Mouse (Mus musculus) cerebellum, postnatal 10 days (tissue): ENCODE results near the gene Wdpcp.
"Not testable (repeated sequence)": the region's sequence is repeated elsewhere in the genome, so short reads cannot be mapped to it uniquely, and the experiment has no call there.

Experiments used
- DNase-seq, 2 experiments: peaks; one replicate each; pipeline ENCODE4 v3.0.0; 2021; ENCODE audit warnings: mixed read lengths in 2 of 2

Gene Wdpcp

DNA sequence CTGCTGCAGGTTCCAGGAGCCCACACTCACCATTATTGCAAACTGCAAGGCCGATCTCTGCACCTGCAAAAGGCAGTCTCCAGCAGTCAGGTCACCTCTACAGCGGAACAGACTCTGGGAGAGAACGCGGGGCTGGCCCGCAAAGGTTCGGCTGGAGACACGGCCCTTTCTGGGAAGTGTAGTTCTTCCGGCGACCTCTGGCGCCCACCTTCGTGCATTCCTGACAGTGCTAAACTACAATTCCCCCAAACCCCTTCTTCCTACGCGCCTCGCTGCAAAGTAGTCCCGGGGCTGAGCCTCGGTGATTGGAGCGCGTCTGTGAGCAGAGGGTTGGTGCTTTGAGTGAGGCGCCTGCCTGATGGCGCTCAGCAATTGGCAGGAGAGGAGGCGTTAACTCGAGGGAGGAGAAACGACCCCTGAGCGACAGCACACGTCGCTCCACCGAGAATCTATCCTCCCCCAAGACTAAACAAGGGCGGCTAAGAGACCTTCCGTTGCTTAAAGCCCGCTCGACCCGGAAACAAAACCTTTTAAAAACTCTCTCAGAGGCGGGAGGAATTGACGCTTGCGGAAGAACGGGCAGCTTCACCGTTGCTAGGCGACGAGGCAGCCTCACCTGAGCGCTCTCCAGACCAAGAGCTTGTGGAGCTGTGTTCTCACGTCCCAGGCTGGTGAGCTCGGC, at the start of gene Wdpcp, which contains the start of gene Mdh1:
Gene Wdpcp (plus strand): TSS at position 536 of the 682 bp plus-strand sequence.
Gene Mdh1 (minus strand): TSS at position 668 of the 682 bp plus-strand sequence.
- DNase-seq = peak; percentile 93 to 96

DNA sequence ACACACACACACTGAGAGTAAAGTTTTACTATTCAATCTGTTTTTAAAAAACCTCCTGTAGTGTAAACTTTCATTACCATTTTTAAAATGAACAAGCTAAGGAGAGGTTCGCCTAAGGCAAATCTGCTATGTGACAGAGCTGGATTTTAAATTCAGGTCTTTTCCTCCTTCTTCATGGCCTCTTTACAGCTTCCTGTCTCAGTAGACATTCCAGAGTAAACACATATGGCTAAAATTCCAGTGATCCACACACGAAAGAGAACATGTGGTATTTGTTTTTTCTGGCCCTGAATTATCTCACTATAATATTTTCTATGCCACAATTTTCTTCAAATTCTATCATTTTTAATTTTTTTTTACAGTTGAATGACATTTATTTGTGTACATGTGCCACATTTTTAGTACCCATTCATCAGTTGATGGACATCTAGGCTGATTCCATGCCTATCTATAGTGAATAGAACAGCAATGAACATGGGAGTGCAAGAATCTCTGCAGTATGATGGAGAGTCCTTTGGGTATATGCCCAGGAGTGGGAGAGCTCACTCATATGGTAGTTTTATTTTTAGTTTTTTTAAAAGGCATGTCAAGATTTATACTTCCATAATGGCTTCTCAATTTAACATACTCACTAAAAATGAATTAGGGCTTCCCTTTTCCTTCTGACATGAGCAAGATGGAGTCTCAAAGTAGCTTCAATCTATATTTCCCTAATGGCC, 43.2 kb upstream of the Wdpcp start:
- no peak for DNase-seq

DNA sequence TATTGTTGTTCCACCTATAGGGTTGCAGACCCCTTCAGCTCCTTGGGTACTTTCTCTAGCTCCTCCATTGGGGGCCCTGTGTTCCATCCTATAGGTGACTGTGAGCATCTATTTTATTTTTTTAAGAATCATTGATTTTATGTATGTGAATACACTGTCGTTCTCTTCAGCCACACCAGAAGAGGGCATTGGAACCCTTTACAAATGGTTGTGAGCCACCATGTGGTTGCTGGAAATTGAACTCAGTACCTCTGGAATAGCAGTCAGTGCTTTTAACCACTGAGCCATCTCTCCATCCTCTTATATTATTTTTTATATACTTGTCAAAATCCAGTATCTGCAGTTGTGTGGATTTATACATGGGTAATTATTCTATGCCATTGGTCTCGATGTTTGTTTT, 41.2 kb upstream of the Wdpcp start:
- not testable (repeated sequence) for DNase-seq

DNA sequence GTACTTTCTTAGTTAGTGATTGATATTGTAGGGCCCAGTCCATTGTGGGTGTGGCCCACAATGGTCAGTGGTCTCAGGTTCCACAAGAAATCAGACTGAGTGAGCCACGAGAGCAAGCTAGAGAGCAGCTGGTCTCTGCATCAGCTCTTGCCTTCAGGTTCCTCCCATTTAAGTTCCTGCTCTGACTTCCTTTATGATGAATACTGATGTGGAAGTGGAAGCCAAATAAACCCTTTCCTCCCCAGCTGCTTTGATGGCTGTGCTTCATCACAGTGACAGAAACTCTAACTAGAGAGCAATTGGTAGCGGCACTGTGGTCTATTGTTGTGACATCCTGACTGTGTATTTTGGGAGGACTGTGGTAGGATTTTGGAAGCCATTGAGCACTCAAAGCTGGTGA, 32.0 kb upstream of the Wdpcp start:
- no peak for DNase-seq

DNA sequence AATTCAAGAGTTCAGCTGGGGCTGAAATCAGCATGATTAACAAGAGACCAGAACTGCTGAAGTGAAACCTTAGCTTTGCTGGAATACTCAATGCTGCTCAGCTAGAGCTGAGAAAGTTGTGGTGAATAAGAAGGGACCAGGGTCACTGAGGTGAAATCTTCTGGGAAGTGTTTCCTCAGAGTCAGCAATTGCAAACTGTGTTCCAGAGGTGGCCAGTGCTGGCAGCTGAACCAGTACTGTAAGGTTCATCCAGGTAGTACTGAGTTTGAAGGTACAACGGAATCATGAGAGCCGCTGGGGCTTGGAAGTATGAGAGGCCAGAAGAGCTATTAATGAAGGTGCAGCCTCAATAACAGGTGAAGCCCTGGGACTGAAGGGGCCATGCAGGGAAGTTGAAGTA, 31.4 kb upstream of the Wdpcp start:
- DNase-seq = no peak

DNA sequence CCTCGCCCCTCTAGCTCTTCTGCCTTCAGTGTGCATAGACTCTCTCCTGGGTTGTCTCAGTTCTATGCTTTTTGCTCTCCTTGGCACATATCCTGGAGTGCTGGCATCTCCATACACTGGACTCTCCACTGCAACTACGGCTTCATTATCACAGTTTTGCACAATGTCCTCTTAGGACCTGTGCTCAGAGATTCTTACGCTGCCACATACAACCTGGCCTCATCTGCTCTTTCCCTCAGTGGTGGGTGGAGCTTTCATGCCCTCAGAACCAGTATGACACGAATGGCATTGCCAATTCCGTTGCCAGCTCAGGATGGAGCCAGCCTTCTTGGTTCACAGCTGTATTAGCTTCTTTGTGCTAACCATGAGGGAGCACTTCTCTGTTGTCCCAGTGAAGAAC, 29.3 kb upstream of the Wdpcp start:
- DNase-seq = no peak

DNA sequence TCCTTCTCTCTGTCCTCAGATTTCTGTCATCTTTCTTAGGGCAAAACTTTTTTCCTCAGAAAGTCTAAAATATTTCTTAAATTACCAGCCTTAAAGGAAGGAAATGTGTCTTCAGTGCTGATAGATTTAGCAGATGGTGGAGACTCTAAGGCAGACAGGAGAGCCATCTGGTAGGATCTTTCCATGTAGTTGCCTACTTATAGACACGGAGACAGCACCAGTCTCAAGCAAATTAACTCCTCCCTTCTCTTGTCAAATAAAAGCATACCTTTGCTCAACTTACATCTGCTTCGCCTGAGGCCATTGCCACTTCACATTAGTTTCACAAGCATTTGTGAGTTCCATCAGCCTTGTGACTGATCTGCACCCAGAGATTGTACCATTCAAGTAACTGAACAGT, 27.0 kb upstream of the Wdpcp start:
- DNase-seq = no peak

DNA sequence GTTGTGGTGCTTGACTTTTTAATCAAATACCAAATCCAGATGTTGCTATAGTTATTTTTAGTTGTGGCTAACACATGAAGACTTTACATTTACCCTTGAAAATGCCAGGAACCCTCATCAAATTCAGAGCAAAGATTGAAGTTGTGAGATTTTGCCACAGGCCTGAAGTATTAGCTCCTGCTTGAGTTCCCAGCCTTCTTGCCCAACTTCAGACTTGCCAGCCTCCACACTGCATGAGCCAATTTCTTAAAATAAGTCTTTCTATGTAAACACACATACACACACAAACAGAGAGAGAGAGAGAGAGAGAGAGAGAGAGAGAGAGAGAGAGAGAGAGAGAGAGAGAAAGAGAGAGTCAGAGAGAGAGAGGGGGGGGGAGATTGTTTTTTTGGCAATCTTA, 26.1 kb upstream of the Wdpcp start:
- no peak for DNase-seq

DNA sequence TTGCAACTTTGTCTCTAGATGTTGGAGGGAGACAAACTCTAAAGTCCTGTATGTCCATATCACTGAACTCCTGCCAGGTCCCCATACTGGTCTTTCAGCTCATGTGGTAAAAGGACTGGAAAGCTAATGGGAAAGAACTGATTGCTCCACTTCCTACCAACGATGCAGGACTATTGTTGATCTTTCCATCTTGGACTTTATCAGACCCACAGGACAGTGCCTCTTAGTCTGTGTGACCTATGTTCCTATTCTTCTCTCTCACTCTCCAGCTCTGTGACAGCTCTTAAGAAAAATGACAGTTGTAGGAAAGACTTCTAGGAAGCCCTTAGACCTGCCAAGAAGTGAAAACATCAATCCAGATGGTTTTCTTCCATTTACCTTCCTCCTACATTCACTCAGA, 25.4 kb upstream of the Wdpcp start:
- DNase-seq = no peak

DNA sequence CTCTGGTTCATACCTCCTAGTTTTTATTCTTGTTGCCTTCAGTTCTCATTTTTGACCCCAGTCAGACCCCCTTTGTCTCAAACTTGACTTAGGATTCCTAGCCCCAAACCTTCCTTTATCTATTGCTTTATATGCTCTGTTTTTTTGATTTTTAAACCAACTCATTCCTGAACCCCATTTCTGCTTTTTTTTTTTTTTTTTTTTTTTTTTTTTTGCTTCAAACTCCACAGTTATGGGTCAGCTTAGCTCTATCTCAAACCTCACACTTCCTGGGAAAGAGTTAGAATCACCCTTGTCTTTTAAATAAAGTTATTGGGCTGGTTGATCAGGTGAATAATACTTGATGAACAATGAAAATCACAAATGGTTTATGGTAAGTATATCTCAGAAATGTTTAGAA, 24.5 kb upstream of the Wdpcp start:
- DNase-seq = no peak

DNA sequence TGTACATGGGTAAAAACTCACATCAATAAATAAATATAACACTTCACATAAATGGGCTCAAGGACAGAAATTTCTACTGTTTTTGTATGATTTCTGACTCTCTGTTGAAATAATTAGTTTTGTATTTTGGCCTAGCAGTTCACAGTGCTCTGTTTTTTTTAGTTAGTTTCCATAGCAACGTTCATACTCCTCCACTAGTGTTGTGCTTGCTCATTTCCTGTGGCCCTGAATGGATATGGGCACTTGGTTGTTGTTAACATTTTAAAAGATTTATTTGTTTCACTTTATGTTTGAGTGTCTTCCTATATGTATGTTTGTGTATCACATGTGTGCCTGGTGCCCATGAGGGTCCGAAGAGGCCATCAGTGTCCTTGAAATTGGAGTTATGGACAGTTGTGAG, 23.0 kb upstream of the Wdpcp start:
- DNase-seq = no peak

DNA sequence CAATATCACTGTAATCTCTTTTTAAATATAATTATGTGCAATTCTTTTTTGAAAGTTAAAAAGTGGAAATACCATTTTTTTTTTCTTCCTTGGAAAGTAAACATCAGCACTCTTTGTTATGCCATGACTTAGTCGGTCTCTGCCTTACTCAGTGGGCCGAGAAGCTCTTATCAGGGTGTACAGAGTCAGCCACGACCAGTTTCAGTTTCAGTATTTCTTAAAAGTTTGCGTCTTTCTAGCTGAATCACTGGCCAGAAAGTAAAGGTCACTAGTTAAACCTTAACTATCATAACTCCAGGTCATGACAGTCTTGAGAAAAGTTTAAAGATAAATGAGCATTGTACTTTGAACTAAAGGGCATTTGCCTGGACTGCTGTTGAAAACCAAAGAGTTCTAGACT, 22.3 kb upstream of the Wdpcp start:
- no peak for DNase-seq

DNA sequence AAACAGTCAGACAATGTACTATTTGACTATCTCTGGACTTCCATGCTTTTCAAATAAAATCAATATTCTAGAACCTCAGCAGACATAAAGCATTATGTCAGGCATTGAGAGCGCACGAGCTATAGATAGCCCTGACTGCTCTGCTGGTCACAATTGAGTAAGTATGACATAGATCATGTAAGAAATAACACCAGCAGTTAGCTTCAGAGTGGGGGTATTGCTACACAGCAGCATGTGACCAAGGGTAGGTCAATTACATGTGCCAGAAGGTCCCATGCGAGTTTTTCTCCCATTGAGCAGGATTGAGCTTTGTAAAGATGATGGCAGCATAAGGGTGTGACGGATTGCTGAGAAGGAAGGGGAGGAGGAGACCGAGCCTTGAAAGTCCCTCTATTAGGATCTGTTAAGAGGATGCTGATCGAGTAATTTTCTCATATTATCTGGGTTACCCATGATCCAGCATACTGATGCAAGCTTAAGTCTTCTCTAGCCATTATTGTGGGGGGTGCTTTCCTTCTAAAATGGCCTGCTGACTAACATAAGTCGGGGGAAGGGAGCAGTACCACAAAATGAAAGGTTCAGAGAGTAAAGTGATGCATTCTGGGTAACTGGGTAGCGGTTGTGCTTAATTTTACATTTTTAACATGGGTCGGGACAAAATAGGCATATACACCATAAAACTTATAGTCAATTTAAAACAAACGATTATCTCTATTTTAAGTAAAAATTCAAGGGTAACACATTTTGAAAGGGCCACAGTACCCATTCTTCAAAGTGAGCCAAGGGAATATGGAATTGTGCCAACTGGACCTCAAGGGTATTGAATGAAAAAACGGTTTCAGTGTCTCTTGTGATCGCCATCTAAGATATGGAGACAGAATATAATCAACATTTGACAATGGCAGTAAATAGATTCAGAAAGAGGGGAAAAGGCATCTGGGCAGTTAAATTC, 21.5 kb upstream of the Wdpcp start:
- no peak for DNase-seq

DNA sequence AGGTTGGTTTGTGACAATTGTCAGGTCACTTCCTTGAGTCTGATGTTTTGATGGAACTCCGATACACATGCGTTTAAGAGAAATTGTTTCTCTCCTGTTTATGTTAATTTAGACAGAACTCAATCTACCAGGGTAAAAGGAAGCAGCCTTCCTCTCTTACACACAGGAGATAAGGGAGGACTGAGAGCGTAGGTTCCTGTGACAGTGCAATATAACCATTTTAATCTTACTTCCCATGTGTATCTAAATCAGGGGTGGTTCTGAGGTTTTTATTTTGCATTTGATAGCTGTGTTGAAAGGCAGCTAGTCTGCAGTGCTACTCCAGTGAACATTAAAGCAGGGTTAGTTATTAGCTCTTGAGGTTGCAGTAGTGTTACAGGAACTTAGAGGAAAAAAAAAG, 20.0 kb upstream of the Wdpcp start:
- no peak for DNase-seq

DNA sequence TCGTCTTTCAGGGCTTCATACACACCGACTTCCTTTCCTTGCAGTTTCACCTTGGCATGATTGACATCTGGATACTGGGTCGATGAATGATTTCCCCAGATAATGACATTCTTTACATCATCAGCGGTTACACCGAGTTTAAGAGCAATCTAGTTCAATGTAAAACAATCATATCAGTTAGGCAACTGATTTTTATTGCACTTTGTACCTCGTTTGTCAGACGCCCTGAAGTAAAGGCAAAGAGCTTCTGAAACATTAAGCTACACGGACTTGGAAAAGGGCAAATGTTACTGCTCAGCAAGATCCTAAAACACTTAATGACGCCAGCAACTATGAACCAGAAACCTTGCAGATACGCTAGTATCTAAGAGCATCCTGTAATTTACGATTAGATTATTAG, 12.3 kb upstream of the Wdpcp start:
- no peak for DNase-seq

DNA sequence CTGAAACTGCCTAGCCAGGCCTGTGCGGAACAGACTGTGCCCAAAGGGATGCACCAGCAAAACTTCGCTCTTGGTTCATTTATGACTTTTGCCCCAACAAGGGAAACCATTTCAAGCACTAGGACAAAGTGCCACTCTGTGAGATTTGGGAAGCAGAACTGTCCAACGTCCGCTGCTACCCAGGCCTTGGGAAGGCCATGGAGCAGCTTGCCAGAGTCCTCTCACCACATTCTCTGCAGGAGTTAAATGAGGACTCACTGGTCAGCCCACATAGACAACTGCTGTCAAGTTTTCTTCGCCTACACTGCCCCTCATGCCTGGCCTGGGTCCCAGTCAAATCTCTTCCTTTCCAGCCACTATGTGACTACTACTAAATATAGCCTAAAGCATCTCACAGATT, 10.7 kb upstream of the Wdpcp start:
- DNase-seq = peak in 1 of 2 experiments; percentile 31

DNA sequence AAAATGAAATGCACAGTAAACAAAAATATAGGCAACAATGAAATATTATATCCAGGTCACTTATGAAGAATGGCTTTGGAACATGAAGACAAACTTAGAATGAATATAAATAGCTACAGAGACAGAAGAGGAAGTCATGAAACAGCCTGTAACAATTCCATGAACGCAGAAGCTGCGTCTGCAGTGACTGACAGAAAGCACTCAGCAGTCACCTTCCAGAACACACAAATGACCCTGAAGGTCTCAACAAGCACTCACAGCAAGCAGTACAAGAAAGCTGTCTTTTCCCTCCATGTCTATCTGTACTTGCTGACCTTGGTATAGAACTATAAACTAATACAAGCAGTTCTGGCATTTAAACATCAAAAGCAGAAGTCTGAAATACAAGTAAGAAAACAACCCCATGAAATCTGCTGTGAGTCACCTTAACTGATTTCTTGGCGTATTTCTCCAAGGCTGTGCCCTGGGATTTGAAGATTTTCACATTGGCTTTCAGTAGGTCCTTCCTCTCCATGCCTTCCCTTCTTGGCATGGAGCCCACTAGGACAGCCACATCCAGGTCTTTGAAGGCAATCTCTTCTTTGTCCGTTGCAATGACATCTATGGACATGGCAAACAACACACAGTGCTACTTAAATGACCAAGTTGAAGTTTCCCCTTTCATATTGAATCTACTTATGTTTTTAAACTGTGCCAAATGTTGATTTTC, 8.3 kb upstream of the Wdpcp start:
- DNase-seq = peak; percentile 43 to 48

DNA sequence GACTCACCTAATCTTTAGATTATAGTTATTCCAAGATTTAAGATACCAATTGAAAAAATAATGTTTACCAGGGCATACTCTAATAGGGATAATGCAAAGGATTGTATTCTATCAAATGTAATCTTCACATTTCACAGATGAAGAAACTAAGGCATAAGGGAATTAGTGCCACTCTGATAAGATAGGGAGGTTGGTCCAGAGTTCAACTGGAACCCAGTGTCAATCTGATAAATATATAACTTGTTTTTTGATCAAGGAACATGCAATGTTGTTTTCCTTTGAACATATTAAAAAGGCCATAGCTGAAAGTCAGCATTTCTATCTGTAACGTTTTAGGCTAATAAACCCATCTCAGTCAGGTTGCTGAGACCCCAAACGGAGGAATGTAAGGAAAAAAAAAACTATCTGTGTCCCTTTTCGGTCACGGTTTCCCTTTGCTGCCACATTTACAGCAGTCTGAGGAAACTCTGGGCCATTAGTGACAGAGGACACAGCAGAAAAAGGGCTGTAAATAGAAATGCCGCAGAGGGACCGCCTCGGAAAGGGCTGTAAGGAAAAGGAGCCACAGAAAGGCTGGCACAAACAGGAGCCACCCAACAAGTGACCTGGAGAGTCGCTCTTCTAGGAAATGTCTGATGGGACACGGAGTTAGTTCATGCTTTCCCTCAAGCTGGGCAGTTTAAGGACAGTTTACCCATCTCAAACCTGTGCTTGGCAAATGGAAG, 7.2 kb upstream of the Wdpcp start:
- DNase-seq = no peak

DNA sequence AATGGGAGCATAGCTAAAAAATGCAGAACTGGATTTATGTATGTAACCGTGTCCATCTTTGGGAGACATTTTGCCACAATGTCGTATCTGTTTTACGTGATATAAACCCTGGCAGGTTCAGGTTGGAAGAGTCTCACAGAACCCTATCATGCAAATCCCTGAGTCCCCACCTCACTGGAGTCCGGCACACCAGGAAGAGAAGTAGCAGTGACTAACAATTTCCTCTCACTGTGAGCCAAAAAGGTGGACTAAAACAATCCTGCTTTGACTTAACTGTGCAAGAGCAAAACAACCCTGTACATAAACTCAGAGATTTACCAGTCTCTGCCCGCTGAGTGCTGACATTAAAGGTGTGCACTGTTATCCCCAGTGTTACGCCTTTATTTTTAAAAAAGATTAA, 5.1 kb upstream of the Wdpcp start:
- no peak for DNase-seq

DNA sequence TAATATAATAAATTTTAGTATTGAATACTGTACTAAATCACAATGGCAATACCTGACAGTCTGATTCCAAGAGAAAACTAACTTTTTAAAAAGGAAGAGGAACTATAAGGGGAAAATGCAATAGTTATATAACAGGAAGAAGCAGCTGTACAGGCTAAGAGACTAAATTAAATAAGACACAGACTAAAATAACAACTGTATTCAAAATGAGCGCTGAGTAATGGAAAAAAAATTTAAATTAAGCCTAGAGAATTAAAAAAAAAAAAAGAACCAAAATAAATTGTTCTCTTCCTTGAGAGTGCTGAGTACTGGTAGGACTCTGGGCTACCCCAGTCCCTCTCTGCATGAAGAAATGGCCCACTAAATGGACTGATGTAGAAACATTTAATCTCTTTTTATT, 4.3 kb upstream of the Wdpcp start:
- DNase-seq = no peak

DNA sequence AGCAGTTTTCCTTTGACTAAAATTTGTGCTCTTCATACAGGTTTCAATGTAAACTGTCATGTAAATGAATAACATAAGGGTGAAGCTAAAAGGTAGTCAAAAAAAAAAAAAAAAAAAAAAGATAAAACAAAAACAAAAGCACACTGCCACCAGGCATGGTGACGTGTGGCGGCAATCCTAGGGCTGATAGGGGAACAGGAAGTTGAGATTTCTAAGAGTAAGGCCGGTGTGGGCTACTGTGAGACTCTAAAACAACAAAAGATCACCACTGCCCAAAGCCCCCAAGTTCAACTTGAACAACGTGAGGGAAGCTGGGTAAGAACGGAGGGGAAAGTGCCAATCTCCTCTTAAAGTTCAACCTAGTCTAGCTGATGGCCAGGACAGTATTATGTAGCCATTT, 3.0 kb upstream of the Wdpcp start:
- DNase-seq = no peak

DNA sequence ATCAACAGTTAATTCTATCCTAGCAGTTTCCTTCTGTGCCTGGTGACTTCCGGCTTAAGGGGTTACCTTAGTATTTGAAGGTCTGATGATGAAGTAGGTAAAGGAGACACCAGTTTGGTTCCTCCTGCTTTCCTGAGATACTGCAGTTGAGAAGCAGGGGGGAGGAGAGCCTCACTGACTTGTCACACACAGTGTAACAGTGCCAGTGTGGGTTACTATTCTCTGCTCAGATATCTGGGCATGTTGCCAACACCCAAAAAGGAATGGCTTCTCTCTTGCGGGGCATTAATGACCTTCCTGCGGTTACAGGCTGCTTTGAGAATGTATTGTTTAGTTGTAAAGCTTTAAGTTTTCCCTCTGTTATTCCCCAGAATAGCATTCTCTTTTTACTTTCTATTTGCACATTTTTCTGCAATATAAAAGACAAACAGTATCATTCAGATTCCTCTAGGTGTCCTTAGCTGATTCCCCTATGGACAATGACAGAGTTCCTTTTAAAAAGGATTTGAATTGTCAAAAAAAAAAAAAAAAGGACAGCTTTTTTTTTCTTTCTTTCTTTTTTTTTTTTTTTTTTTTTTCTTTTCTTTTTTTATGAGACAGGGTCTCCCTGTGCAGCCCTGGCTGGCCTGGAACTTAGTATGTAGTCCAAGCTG, 2.5 kb upstream of the Wdpcp start:
- DNase-seq = peak; percentile 68 to 72
